Mouse (Mus musculus): ENCODE measurements at regions not wholly inside any gene's neighbourhood (a gene's known extent, or its start where the extent isn't known, plus 50 kb on each side); places are given as distances from the start of the nearest gene placed in this dataset.

GRCm38 (mm10) chr7:110713661-110714060, 54.3 kb upstream of the Ampd3 start:
- Histone ChIP-seq H3K27ac (ENCODE audit: insufficient read depth, low read length) (peak overlapping the region; percentile 22; the same call in 1 of the 2 replicates), H3K4me3 (ENCODE audit: insufficient read depth, low read length) (no peak overlapping the region), H3K4me1 (ENCODE audit: control insufficient read depth, insufficient read depth, low read length) (peaks cover 17% of the 10 kb centered on the region)
- TF ChIP-seq POLR2A (IDR thresholded peaks at IDR 0.05; ENCODE audit: low read depth, low read length), result no peak
- no peak for TF ChIP-seq CTCF (IDR thresholded peaks at IDR 0.05; ENCODE audit: borderline replicate concordance, insufficient read depth, low read length)

GRCm38 (mm10) chr7:110715110-110715509, 52.9 kb upstream of the Ampd3 start:
- no peak for TF ChIP-seq CTCF (IDR thresholded peaks at IDR 0.05; ENCODE audit: borderline replicate concordance, insufficient read depth, low read length)
- no peak for TF ChIP-seq POLR2A (IDR thresholded peaks at IDR 0.05; ENCODE audit: low read depth, low read length)
- no peak overlapping the region for H3K4me3 ChIP-seq (ENCODE audit: insufficient read depth, low read length)
- peak overlapping the region; percentile 55 for H3K27ac ChIP-seq (ENCODE audit: insufficient read depth, low read length)
- peaks cover 13% of the 10 kb centered on the region for H3K4me1 ChIP-seq (ENCODE audit: control insufficient read depth, insufficient read depth, low read length)

DNA sequence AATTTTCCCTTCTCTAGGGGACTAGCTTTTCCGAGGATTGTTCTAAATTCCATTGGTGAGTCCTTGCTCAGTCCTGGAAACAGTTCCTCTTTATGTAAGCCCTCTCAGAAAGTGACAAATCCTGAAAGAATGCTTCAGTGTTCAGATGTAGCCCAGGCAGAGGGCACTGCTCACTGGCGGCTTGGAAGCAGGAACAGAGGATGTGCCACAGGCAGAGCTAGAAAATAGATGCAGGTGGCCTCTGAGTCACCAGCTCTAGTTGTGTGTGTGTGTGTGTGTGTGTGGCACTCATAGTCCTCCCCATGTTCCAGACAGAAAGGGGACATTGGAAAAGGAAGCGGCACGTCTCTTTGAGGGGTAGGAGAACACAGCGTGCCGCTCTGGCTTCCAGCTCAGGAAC, 52.5 kb upstream of the Ampd3 start:
- TF ChIP-seq POLR2A (IDR thresholded peaks at IDR 0.05; ENCODE audit: low read depth, low read length) (no peak), CTCF (IDR thresholded peaks at IDR 0.05; ENCODE audit: borderline replicate concordance, insufficient read depth, low read length) (no peak)
- no peak overlapping the region for H3K4me3 ChIP-seq (ENCODE audit: insufficient read depth, low read length)

DNA sequence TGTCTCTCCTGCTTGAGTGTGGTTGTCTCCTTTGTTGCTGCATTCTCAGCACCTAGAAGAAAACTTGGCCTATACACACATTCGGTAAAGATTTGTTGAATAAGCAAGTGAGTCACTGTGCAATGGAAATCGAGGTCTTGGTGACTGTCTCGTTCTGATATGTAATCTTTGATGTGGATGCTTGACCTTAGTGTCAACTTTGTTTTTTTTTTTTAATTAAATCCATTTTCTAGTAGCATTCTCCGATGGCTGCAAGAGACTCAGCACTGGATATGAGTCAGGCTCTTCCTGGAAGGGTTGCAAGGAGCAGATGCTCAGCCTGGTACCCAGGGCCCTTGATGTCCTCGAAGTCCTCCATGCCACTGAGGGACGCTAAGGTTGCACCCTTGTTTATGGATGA, 50.9 kb upstream of the Ampd3 start:
- peak overlapping the region; percentile 48; the same call in 1 of the 2 replicates for H3K27ac ChIP-seq (ENCODE audit: insufficient read depth, low read length)
- H3K4me3 ChIP-seq (ENCODE audit: insufficient read depth, low read length), result no peak overlapping the region

More for the DNA sequence above, 52.5 kb upstream of the Ampd3 start:
- H3K27ac ChIP-seq (ENCODE audit: insufficient read depth, low read length), result peak overlapping the region; percentile 55
- peaks cover 13% of the 10 kb centered on the region for H3K4me1 ChIP-seq (ENCODE audit: control insufficient read depth, insufficient read depth, low read length)

More for the DNA sequence above, 50.9 kb upstream of the Ampd3 start:
- H3K4me1 ChIP-seq (ENCODE audit: control insufficient read depth, insufficient read depth, low read length), result peaks cover 13% of the 10 kb centered on the region
- TF ChIP-seq CTCF (IDR thresholded peaks at IDR 0.05; ENCODE audit: borderline replicate concordance, insufficient read depth, low read length) (no peak), POLR2A (IDR thresholded peaks at IDR 0.05; ENCODE audit: low read depth, low read length) (no peak)
